Mouse (Mus musculus) embryonic facial prominence, embryonic 10.5 days (tissue): ENCODE results near the gene Ddx11. TPM values are rescaled to one million over a fixed set of nuclear protein-coding genes. Genes with fewer than 3 reads are reported as not detected.
A peak's percentile ranks its signal among the peaks of the same experiment; 100 is the strongest.
"Not testable (repeated sequence)": the region's sequence is repeated elsewhere in the genome, so short reads cannot be mapped to it uniquely, and the experiment has no call there.

Experiments used
- DNase-seq: peaks from one replicate; pipeline ENCODE4 v3.0.0-alpha.2; 2017; ENCODE audit warnings: low spot score
- H3K27ac ChIP-seq: fragments of 300-500 bp; sonication (generic); replicated peaks from 2 replicates; pipeline ENCODE4 v1.5.1; 2016; ENCODE audit warnings: mild to moderate bottlenecking
- H3K27me3 ChIP-seq: fragments of 300-500 bp; sonication (generic); replicated peaks from 2 replicates; pipeline ENCODE4 v1.6.1; 2016; ENCODE audit warnings: low read depth, mild to moderate bottlenecking; ENCODE audit not compliant: poor library complexity, severe bottlenecking
- H3K36me3 ChIP-seq: fragments of 300-500 bp; sonication (generic); replicated peaks from 2 replicates; pipeline ENCODE4 v1.6.1; 2016; ENCODE audit warnings: mild to moderate bottlenecking, moderate library complexity
- H3K4me1 ChIP-seq: fragments of 300-500 bp; sonication (generic); 2 replicates; pipeline ENCODE4 v1.6.1; 2016
- H3K4me3 ChIP-seq: fragments of 300-500 bp; sonication (generic); 2 replicates; pipeline ENCODE4 v1.5.1; 2016; ENCODE audit warnings: mild to moderate bottlenecking, moderate library complexity
- H3K9me3 ChIP-seq: fragments of 300-500 bp; sonication (generic); 2 replicates; pipeline ENCODE4 v1.6.1; 2016; ENCODE audit warnings: mild to moderate bottlenecking
- WGBS: fragments of 180-500 bp; shearing (Covaris S2); methylation state at CpG from one replicate; pipeline ENCODE4 v1.1.7; 2016; 5-methylcytosine and 5-hydroxymethylcytosine counted together
- polyA plus RNA-seq: library from polyadenylated mRNA; unstranded; fragments of >200 nt; fragmentation: Nextera tagmentation; extraction: Ambion mirVana; gene quantifications from 2 replicates; pipeline ENCODE4 v1.2.1, GENCODE M21; 2016

The Ddx11 gene
- polyA plus RNA-seq, 1 experiment from 2014 or later = 37.5 TPM

DNA sequence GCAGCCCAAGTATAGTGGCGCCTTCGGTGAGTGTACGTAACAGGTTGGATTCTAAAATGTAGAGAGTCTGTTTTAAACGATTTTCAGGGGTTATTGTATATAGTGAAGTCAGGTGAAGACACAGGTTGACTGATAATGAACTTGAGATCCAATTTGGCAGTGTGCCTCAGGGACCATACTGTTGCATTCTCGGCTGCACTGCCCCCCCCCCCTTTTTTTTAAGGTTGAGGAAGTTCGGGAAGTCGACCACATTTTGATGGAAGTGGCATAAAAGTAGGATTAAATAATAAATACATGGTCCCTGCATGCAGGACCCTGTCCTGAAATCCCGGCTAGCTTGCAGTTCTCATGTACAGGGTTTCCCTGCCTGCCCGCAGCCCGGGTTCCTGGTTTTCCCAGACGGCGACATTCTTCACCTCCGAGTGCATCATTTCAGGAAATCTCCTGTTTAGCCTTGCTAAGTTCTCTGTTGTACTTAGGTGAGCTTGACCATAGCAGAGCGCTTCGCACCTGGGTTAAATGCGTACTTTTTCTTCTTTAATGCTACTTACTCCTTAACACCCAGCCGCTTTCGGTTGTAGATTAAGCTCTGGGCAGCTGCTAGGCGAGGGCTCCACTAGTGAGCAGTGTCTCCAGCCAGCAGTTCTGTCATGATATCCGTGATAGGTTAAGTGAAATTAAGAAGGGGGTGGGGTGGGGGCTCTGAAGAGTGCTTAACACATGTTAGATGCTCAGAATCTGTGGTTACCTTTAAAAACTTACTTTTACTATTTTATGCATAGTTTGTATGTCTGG is 693 bp downstream of the Ddx11 start:
- peaks cover 44% of the 10 kb centered on the region for H3K36me3 ChIP-seq
- H3K4me3 ChIP-seq = peak overlapping the region; percentile 78
- H3K9me3 ChIP-seq = no peaks in the 10 kb centered on the region
- 2% methylated on average over 20 of the region's 20 CpGs for WGBS
- no peaks in the 10 kb centered on the region for H3K27me3 ChIP-seq
- H3K27ac ChIP-seq = peak overlapping the region; percentile 92
- DNase-seq = peak; percentile 60
- peaks cover 19% of the 10 kb centered on the region for H3K4me1 ChIP-seq

DNA sequence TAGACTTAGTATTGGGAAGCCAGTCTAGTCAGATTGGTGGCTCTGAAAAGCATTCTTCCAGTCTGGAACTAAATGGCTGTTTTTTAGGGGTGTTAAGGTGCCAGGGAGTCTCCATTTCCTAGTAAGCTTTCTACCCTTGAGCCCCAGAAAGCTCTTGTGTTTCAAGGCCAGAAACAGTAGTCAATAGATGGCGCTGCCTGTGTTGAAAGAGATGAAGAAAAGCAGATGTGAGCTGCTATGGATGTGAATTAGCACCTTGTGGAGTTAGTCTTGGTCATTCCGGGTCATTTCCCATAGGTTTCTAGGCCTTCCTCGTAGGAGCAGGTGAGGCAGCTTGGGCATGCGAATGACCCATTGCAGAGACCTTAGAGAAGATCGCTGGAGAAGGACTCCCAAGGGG is 1.9 kb downstream of the Ddx11 start:
- Histone ChIP-seq H3K27ac (no peak overlapping the region), H3K4me1 (peaks cover 19% of the 10 kb centered on the region), H3K9me3 (no peaks in the 10 kb centered on the region), H3K4me3 (peak overlapping the region; percentile 78; the same call in 1 of the 2 replicates), H3K27me3 (no peaks in the 10 kb centered on the region), H3K36me3 (peaks cover 44% of the 10 kb centered on the region)
- no peak for DNase-seq
- 71% methylated on average over 5 of the region's 5 CpGs for WGBS

DNA sequence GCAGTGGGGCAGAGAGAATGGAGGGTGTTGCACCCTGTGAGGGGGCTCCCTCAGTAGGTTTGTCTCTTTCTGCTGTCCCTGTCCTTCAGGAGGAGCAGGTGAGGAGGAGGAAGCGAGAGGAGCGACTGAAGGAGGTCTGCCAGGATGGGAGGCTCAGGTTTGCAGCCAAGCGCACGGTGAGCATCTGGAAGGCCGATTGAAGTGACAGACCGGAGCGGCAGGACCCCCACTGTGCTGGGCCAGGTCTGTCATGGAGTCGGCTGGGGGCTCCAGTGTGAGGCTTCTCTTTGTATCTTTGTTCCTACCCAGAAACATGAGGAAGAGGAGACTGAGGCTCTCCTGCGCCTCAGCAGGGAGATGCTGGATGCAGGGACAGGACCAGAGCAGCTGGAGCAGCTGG is 7.1 kb downstream of the Ddx11 start:
- H3K27me3 ChIP-seq = no peaks in the 10 kb centered on the region
- 87% methylated on average over 9 of the region's 9 CpGs for WGBS
- peaks cover 5% of the 10 kb centered on the region for H3K4me1 ChIP-seq
- no peak for DNase-seq
- no peak overlapping the region for H3K27ac ChIP-seq
- no peak overlapping the region for H3K4me3 ChIP-seq
- peaks cover 94% of the 10 kb centered on the region for H3K36me3 ChIP-seq
- H3K9me3 ChIP-seq = no peaks in the 10 kb centered on the region

DNA sequence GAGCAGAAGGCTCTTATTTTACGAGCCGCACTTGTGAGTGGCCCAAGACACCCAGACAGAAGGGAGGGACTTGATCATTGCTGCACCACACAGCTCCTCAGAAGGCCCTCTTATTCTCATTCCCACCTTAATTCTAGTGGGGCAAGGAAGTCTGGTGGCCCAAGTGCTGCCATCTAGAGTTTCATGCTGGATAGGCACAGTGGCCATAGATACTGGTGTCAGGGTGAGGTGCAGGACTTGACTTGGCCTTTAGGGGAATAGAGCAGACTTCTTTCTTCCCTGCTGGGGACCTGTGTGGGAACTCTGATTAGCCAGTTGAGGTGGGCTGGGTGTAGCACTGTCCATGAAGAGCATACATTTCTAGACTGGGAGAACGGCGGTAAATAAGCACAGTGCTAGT is 7.9 kb downstream of the Ddx11 start:
- DNase-seq = no peak
- 96% methylated on average over 4 of the region's 4 CpGs for WGBS
- Histone ChIP-seq H3K4me1 (no peaks in the 10 kb centered on the region), H3K36me3 (peaks cover 97% of the 10 kb centered on the region), H3K27me3 (no peaks in the 10 kb centered on the region), H3K4me3 (no peak overlapping the region), H3K27ac (no peak overlapping the region), H3K9me3 (no peaks in the 10 kb centered on the region)

DNA sequence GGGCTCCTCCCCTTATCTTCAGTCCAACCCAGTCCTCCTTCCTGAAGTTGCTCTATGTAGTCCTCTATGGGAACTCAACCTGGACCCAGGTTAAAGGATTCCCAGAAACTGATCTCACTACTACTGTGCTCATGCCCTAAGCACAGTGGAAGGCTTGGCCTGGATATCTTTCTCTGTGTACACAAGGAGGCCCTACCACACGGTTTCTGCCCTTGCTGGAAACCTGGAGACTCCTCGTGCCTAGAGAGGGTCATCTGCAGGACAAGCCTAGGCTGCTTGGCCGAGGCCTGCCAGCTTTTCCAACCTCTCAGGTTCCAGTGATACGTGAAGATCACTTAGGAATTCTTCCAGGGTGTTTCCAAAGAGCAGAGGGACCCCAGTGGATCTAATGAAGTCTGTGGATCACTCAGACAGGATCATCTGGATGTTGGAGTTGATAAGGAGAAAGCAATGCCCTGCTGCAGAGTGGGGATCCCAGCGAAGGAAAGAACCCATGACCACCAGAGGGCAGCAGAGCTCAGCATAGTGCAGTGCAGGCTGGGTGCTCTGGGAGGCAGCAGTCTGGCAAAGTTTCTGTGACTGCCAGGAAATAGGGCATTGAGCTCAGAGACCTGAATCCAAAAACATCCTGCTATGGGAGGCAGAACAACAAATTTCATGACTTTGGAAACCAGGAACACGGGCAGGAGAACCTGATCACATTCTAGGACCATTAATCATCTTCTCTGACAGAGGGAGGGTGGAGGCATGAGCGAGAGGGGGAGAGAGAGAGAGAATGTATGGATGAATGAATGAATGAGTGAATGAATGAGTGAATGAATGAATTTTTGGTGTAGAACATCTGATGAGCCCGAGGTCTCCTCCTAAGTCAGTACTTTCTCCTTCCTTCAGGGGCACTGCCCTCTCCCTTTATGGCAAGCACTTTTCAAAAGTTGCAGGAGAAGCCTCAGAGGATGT is 29.7 kb downstream of the Ddx11 start:
- H3K27me3 ChIP-seq, DNase-seq, H3K9me3 ChIP-seq, H3K4me1 ChIP-seq, H3K27ac ChIP-seq, H3K4me3 ChIP-seq: not testable (repeated sequence)
- 78% methylated on average over 6 of the region's 8 CpGs for WGBS
- H3K36me3 ChIP-seq = peaks cover 51% of the 10 kb centered on the region

DNA sequence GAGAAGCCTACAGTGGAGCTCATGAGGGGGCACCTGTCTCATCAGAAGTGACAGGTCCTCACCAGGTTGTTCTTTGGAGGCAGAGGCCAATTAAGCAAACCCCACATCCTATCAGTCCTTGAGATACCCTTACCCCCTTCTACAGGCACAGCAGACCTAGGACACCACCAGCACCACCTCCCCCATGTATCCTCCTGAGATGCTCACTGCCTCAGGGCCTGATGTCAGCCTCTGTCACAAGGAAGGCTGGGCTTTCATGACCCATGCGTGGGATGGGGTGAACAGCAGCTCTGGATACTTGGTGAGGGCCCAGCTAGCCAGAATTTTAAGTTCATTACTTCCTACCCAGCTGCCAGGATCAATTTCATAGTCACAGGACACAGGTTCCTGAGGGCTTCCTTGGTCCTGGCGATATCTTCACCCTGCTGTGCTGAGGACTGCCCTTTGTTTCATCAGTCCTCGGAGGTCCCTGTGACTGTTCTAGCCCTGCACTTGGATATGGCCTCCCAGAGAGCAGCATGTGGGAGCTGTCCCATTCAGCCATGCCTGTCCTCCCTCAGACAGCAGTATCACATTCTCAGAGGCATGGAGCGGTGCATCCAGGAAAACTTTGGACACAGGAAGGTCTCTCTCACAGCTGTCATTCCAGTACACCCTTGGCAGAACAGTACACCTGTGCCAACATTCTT is 30.6 kb downstream of the Ddx11 start:
- WGBS = 94% methylated on average over 4 of the region's 4 CpGs

DNA sequence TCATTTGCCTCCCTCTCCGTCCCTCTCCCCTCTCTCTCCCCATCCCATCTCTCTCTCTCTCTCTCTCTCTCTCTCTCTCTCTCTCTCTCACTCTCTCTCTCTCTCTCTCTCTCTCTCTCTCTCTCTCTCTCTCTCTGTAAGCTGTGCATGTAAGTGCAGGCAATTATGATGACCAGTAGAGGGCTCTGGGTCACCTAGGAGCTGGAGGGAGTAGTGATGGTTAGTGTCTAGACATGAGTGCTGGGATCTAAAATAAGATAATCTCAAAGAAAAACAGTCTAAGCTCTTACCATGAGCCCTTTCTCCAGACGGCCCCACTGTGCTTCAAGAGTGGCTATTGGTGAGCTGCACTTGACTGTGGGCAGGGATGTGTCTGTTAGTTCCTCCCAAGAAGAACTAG is 31.6 kb downstream of the Ddx11 start:
- Histone ChIP-seq H3K27ac (no peak overlapping the region), H3K9me3 (no peaks in the 10 kb centered on the region), H3K4me3 (no peak overlapping the region), H3K36me3 (peaks cover 32% of the 10 kb centered on the region), H3K27me3 (no peaks in the 10 kb centered on the region), H3K4me1 (no peaks in the 10 kb centered on the region)
- 75% methylated on average over 2 of the region's 2 CpGs for WGBS
- DNase-seq = no peak

More for the DNA sequence above, 30.6 kb downstream of the Ddx11 start:
- not testable (repeated sequence) for H3K4me1 ChIP-seq, H3K27me3 ChIP-seq, H3K9me3 ChIP-seq, DNase-seq, H3K27ac ChIP-seq, H3K4me3 ChIP-seq
- peaks cover 42% of the 10 kb centered on the region for H3K36me3 ChIP-seq

DNA sequence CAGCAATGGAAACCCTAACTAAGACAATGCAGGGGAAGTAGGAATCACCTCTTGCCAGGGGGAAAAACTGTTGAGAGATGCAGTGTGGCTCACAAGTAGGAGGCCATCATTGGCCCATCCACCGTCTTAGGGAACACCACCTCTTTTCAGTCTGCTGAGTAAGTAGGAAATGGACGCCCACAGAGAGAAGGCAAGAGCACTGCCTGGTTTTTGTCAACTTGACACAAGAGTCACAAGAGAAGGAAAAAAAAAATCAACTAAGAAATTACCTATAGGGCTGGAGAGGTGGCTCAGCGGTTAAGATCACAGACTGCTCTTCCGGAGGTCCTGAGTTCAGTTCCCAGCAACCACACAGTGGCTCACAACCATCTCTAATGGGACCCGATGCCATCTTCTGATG is 35.0 kb downstream of the Ddx11 start:
- Histone ChIP-seq H3K27me3 (no peaks in the 10 kb centered on the region), H3K27ac (no peak overlapping the region), H3K4me1 (no peaks in the 10 kb centered on the region), H3K4me3 (no peak overlapping the region), H3K9me3 (peaks cover 25% of the 10 kb centered on the region), H3K36me3 (peaks cover 7% of the 10 kb centered on the region)
- no peak for DNase-seq
- WGBS = 91% methylated on average over 5 of the region's 5 CpGs

DNA sequence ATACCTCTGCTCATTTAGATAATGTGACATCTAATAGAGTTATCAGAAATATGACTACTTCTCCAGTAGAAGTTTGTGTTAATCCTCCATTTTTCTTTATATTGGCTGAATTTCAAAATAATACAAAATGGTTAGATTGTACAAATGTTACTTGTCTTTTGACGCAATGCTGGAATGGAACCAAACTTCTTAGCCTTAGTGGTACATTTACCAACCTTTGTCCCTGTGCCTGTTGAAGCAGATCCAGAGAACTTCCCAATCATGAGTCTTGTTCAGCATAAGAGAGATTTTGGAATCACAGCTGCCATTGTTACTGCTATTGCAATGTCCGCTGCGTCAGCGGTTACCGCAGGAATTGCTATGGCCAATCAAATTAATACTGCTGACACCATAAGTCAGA is 43.8 kb downstream of the Ddx11 start:
- H3K9me3 ChIP-seq = peaks cover 21% of the 10 kb centered on the region
- WGBS = 96% methylated on average over 5 of the region's 5 CpGs
- H3K27me3 ChIP-seq, H3K36me3 ChIP-seq, H3K4me1 ChIP-seq, H3K27ac ChIP-seq, H3K4me3 ChIP-seq, DNase-seq: not testable (repeated sequence)

DNA sequence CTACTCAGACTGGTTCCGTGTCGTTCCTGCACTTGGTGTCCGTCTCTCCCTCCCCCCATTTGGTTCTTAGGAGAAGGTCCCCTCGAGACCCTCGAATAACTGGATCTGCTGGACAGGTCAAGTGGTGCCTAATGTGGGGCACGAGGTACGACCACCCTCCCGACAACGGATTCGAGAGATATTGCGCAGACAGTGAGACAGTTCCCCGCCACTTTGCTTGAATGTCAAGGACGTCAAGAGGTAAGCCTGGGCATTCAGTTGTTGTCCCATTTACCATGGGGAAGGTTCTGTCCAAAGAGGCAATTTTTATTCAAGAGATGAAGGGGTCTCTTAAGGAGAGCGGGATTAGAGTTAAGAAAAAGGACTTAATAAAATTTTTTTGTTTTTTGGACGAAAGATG is 47.7 kb downstream of the Ddx11 start:
- not testable (repeated sequence) for DNase-seq, H3K9me3 ChIP-seq, H3K4me1 ChIP-seq, H3K4me3 ChIP-seq, H3K27me3 ChIP-seq, H3K36me3 ChIP-seq, H3K27ac ChIP-seq
- WGBS = 94% methylated on average over 15 of the region's 15 CpGs

DNA sequence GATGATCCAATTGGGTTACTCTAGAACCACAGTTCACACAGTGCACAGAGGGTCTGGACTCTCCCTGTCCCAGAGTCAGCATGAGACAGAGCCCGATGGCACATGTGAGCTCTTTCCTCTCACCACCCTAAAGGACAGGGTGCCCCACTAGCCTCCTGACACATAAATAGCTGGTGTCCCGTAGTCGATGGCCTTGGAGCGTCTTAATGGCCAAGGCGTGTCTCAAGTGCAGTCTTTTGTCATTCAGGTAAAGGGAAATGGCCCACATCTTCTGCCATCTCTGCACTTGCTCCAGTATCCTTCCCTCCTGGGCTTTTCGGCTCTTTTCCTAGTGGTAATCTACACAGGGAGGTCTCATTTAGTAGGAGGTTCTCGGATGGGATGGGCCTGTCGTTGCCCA is 67.3 kb downstream of the Ddx11 start:
- DNase-seq = no peak
- H3K4me1 ChIP-seq = no peaks in the 10 kb centered on the region
- WGBS = 88% methylated on average over 8 of the region's 8 CpGs
- no peaks in the 10 kb centered on the region for H3K36me3 ChIP-seq
- no peak overlapping the region for H3K27ac ChIP-seq
- H3K4me3 ChIP-seq = no peak overlapping the region
- no peaks in the 10 kb centered on the region for H3K9me3 ChIP-seq
- H3K27me3 ChIP-seq = no peaks in the 10 kb centered on the region

DNA sequence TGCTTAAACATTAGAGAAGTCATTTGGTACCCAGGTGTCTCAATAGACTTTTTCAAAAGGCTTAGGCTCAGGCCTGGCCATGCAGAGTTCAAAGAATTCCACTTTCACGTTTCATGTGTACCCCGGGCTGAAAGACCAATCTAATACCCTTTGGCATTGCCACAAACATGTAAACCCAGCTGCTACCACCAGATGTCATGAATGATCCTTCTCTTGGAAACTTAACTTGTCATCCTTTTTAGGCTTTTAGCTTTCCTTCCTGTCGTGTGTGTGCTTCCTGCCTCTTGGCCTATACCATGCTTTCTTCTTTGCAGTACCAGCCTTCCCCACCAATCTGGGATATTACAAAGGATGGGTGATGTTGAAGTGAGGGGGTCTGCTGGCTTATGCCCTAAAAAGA is 73.7 kb downstream of the Ddx11 start:
- DNase-seq = no peak
- H3K9me3 ChIP-seq = no peaks in the 10 kb centered on the region
- no peaks in the 10 kb centered on the region for H3K4me1 ChIP-seq
- H3K27me3 ChIP-seq = no peaks in the 10 kb centered on the region
- no peaks in the 10 kb centered on the region for H3K36me3 ChIP-seq
- H3K27ac ChIP-seq = no peak overlapping the region
- no peak overlapping the region for H3K4me3 ChIP-seq
- WGBS = 54% methylated on average over 3 of the region's 3 CpGs
